19 mouse cellular contexts compared by ENCODE assay signal in genomic region chr19:42652425-42652824, GRCm38 (mm10). TPM values are rescaled to one million over a fixed set of nuclear protein-coding genes. Genes with fewer than 3 reads are reported as not detected.
A peak's percentile ranks its signal among the peaks of the same experiment; 100 is the strongest.
DNase-seq lines count a peak whose midpoint lies in the region; ATAC-seq and TF ChIP-seq lines count a peak whose summit lies in the region.
"Had no signal": no experiment of that assay in that cellular context is flagged by ENCODE, and none has a peak within 500 bp of the region (broad histone marks: within the 10 kb centered on the region; RNA-seq: fewer than 3 reads in every experiment).

No protein-coding gene starts in this region.

- no peak overlapping the region for H3K4me3 ChIP-seq in forebrain, embryonic 11.5 days (ENCODE audit: low read depth, low read length)
- no peak overlapping the region for H3K4me3 ChIP-seq in forebrain, embryonic 14.5 days (ENCODE audit: low read depth, low read length)
- no peak overlapping the region for H3K4me3 ChIP-seq in MEL (ENCODE audit: control insufficient read depth in 1 of 2, insufficient read depth in 1 of 2, low read depth in 2 of 2, low read length in 2 of 2)
- H3K4me3 ChIP-seq: embryonic facial prominence, embryonic 10.5 days; embryonic facial prominence, embryonic 12.5 days; forebrain, embryonic 12.5 days; forebrain, embryonic 15.5 days had no signal

- H3K4me2 ChIP-seq in forebrain, embryonic 11.5 days (ENCODE audit: low read depth, low read length, severe bottlenecking) = no peak overlapping the region
- no peak overlapping the region for H3K4me2 ChIP-seq in forebrain, embryonic 14.5 days (ENCODE audit: low read length)
- H3K4me2 ChIP-seq: embryonic facial prominence, embryonic 12.5 days; forebrain, embryonic 12.5 days; forebrain, embryonic 15.5 days had no signal

- TF ChIP-seq POLR2A in MEL (IDR thresholded peaks at IDR 0.05; ENCODE audit: control insufficient read depth in 1 of 2, insufficient read depth in 1 of 2, low read depth in 1 of 2, low read length in 2 of 2, poor library complexity in 1 of 2) = no peak

- peak; percentile 35 for DNase-seq in forebrain, embryonic 11.5 days (ENCODE audit: low spot score)
- DNase-seq in forebrain, embryonic 14.5 days (ENCODE audit: low spot score) = no peak
- peak; percentile 59 for DNase-seq in heart, adult 11 months
- no peak for DNase-seq in heart, postnatal 4 days
- DNase-seq in MEL (ENCODE audit: low read depth, low spot score) = no peak
- DNase-seq in left cerebral cortex, postnatal 14 days (ENCODE audit: low spot score in 2 of 2) = no peak
- DNase-seq: adrenal gland, postnatal 10 days; adrenal gland, postnatal 36 days; cerebellum, adult 11-12 months; cerebellum, adult 2 months; cerebellum, adult 9-10 months; cerebellum, postnatal 25 days; forebrain, postnatal 0 days had no signal

- no peak for ATAC-seq in forebrain, embryonic 11.5 days (replicated peaks; ENCODE audit: low FRiP score)
- ATAC-seq in forebrain, embryonic 14.5 days = no peak
- ATAC-seq: activated CD4-positive, CD25-positive, alpha-beta regulatory T cell, adult 4 months; forebrain, embryonic 15.5 days; forebrain, postnatal 0 days; Patski had no signal

- H3K27ac ChIP-seq in forebrain, embryonic 11.5 days (ENCODE audit: low read depth, low read length) = no peak overlapping the region
- H3K27ac ChIP-seq in forebrain, embryonic 14.5 days (ENCODE audit: low read depth, low read length) = no peak overlapping the region
- no peak overlapping the region for H3K27ac ChIP-seq in MEL (ENCODE audit: control insufficient read depth, low read depth, low read length)
- H3K27ac ChIP-seq: embryonic facial prominence, embryonic 10.5 days; embryonic facial prominence, embryonic 12.5 days; forebrain, embryonic 12.5 days; forebrain, embryonic 15.5 days had no signal

- 0 out of 4 replicates have a peak, but pooled peaks of 1 of the 2 experiments have one; percentile 5 for TF ChIP-seq EP300 in MEL (IDR thresholded peaks at IDR 0.05; ENCODE audit: low read depth in 1 of 2, low read length in 2 of 2)

- peaks cover 5% of the 10 kb centered on the region; the same call in 1 of the 2 replicates for H3K27me3 ChIP-seq in forebrain, embryonic 11.5 days (ENCODE audit: control insufficient read depth, insufficient read depth, low read length)
- no peaks in the 10 kb centered on the region for H3K27me3 ChIP-seq in forebrain, embryonic 14.5 days (replicated peaks; ENCODE audit: control insufficient read depth, insufficient read depth, low read length)
- peaks cover 0 to 1% of the 10 kb centered on the region in 2 experiments; a peak in 1 of 4 replicates for H3K27me3 ChIP-seq in MEL (ENCODE audit: control insufficient read depth in 1 of 2, insufficient read depth in 2 of 2, low read length in 2 of 2)
- H3K27me3 ChIP-seq: embryonic facial prominence, embryonic 12.5 days had no signal

- H3K9ac ChIP-seq in forebrain, embryonic 11.5 days (ENCODE audit: low read length) = no peak overlapping the region
- no peak overlapping the region for H3K9ac ChIP-seq in forebrain, embryonic 14.5 days (ENCODE audit: low read length)
- H3K9ac ChIP-seq in MEL (ENCODE audit: control insufficient read depth, low read depth, low read length, poor library complexity, severe bottlenecking) = no peak overlapping the region
- H3K9ac ChIP-seq: embryonic facial prominence, embryonic 12.5 days; forebrain, embryonic 12.5 days; forebrain, embryonic 15.5 days; forebrain, postnatal 0 days had no signal

- H3K9me3 ChIP-seq in forebrain, embryonic 11.5 days (ENCODE audit: control insufficient read depth, low read length) = no peaks in the 10 kb centered on the region
- H3K9me3 ChIP-seq in forebrain, embryonic 14.5 days (replicated peaks; ENCODE audit: control insufficient read depth, low read length) = no peaks in the 10 kb centered on the region
- H3K9me3 ChIP-seq in MEL (replicated peaks; ENCODE audit: insufficient read depth, low read length) = no peaks in the 10 kb centered on the region
- H3K9me3 ChIP-seq: embryonic facial prominence, embryonic 10.5 days; embryonic facial prominence, embryonic 12.5 days; forebrain, embryonic 12.5 days; forebrain, embryonic 15.5 days had no signal

- WGBS in forebrain, embryonic 11.5 days = 79% methylated on average over 7 of the region's 7 CpGs
- WGBS in forebrain, embryonic 14.5 days = 69% methylated on average over 7 of the region's 7 CpGs

- TF ChIP-seq CTCF in MEL (IDR thresholded peaks at IDR 0.05 in 2 of 3, conservative IDR thresholded peaks at IDR 0.05 in 1 of 3; ENCODE audit: control insufficient read depth in 1 of 3, insufficient read depth in 1 of 3, low read depth in 2 of 3, low read length in 3 of 3, poor library complexity in 1 of 3, severe bottlenecking in 1 of 3) = no peak

- intact Hi-C loops in left cerebral cortex, postnatal 14 days (cut with DNase I) = loop anchor here (10.0 kb wide), 1 partner anchor 208 kb away; no protein-coding TSS in a partner anchor

- no peaks in the 10 kb centered on the region for H3K4me1 ChIP-seq in forebrain, embryonic 11.5 days (replicated peaks; ENCODE audit: control insufficient read depth, insufficient read depth, low read length)
- no peaks in the 10 kb centered on the region for H3K4me1 ChIP-seq in forebrain, embryonic 14.5 days (ENCODE audit: control insufficient read depth, insufficient read depth, low read length)
- H3K4me1 ChIP-seq in MEL (ENCODE audit: control insufficient read depth in 1 of 2, insufficient read depth in 2 of 2, low read length in 2 of 2) = no peaks in the 10 kb centered on the region
- H3K4me1 ChIP-seq: embryonic facial prominence, embryonic 12.5 days; forebrain, embryonic 12.5 days; forebrain, embryonic 15.5 days had no signal

- no peaks in the 10 kb centered on the region for H3K36me3 ChIP-seq in forebrain, embryonic 11.5 days (ENCODE audit: control insufficient read depth, insufficient read depth, low read length)
- H3K36me3 ChIP-seq in forebrain, embryonic 14.5 days (ENCODE audit: control insufficient read depth, insufficient read depth, low read length) = no peaks in the 10 kb centered on the region
- no peaks in the 10 kb centered on the region for H3K36me3 ChIP-seq in MEL (ENCODE audit: control insufficient read depth in 1 of 2, insufficient read depth in 2 of 2, low read length in 2 of 2)
- H3K36me3 ChIP-seq: embryonic facial prominence, embryonic 10.5 days; embryonic facial prominence, embryonic 12.5 days; forebrain, embryonic 12.5 days; forebrain, embryonic 15.5 days had no signal

- no peak for TF ChIP-seq RAD21 in MEL (IDR thresholded peaks at IDR 0.05; ENCODE audit: low read depth, low read length)

- H3K79me2 ChIP-seq in MEL (ENCODE audit: control insufficient read depth, insufficient read depth, low read length, poor library complexity) = no peaks in the 10 kb centered on the region

TF ChIP-seq in MEL, 35 proteins besides CTCF, POLR2A, EP300 and RAD21:
- TF ChIP-seq TAL1 (IDR thresholded peaks at IDR 0.05; ENCODE audit: low read length) (0 out of 2 replicates have a peak, but pooled peaks have one; percentile 8), CHD1 (IDR thresholded peaks at IDR 0.05; ENCODE audit: low read depth, low read length) (no peak), GATA1 (IDR thresholded peaks at IDR 0.05; ENCODE audit: low read depth, low read length) (no peak), MXI1 (IDR thresholded peaks at IDR 0.05; ENCODE audit: low read depth, low read length) (no peak)

RNA-seq across cellular contexts. Expression of gene Loxl4, which starts 39.8 kb away (rescaled TPM):
- 0.12 and 0.20 TPM in 2 replicates for polyA plus RNA-seq in forebrain, embryonic 11.5 days (2014; fragmentation: Nextera tagmentation; extraction: Ambion mirVana)
- 0.07 and 0.13 TPM in 2 replicates for polyA plus RNA-seq in forebrain, embryonic 14.5 days (2014; fragmentation: Nextera tagmentation; extraction: Ambion mirVana)
- 1 to 10 TPM; 1.9 TPM for total RNA-seq in heart, postnatal 4 days (2021)
- total RNA-seq in MEL (2012; rRNA removed) = 0.04 TPM in 1 of 2 replicates, not detected in the other
- polyA plus RNA-seq in MEL (2012; ENCODE audit: insufficient read depth in 1 of 2, insufficient read length in 2 of 2, low read depth in 1 of 2, low replicate concordance in 2 of 2, missing spikeins in 1 of 2) = under 1 TPM in 1 of 2 experiments, not detected in 1; 0.03 TPM
- total RNA-seq in left cerebral cortex, postnatal 14 days (2021) = under 1 TPM in 1 of 2 experiments, not detected in 1; 0.30 TPM

Comparison
In these comparisons a context has a peak if more than half of its experiments do, and no peak if none do; other contexts are left out.
1. DNase-seq: peak in forebrain, embryonic 11.5 days (single experiment) and heart, adult 11 months (single experiment); none in forebrain, embryonic 14.5 days (single experiment), heart, postnatal 4 days (single experiment), MEL (single experiment) and left cerebral cortex, postnatal 14 days (0 of 2).